Mouse (Mus musculus): Measurements from ENCODE around the gene Ubox5. TPM values are rescaled to one million over a fixed set of nuclear protein-coding genes. Genes with fewer than 3 reads are reported as not detected.
"Not testable (repeated sequence)": the region's sequence is repeated elsewhere in the genome, so short reads cannot be mapped to it uniquely, and the experiment has no call there.

The Ubox5 gene
- polyA plus RNA-seq, 1 experiment from 2014 or later = 2.6 TPM

- H3K36me3 ChIP-seq (replicated peaks; ENCODE audit: insufficient read depth, low read length) = no peaks in the 10 kb centered on the region
- H3K4me1 ChIP-seq (ENCODE audit: insufficient read depth) = peaks cover 11% of the 10 kb centered on the region; the same call in 1 of the 2 replicates
- DNase-seq (peak; percentile 73), ATAC-seq (peak; percentile 93)
- TF ChIP-seq CTCF (IDR thresholded peaks at IDR 0.05; ENCODE audit: low read depth) (no peak), EP300 (IDR thresholded peaks at IDR 0.05; ENCODE audit: low read depth) (no peak)
- peak overlapping the region; percentile 27 for H3K4me2 ChIP-seq (ENCODE audit: low read depth, low read length)
- no peak overlapping the region for H3K27ac ChIP-seq (ENCODE audit: low read depth)
- H3K4me3 ChIP-seq (ENCODE audit: low read depth, low read length) = no peak overlapping the region
- peaks cover 73% of the 10 kb centered on the region for H3K27me3 ChIP-seq (ENCODE audit: insufficient read depth, low read length)
- H3K9me3 ChIP-seq (ENCODE audit: low read length) = no peaks in the 10 kb centered on the region
- WGBS (ENCODE audit: insufficient replicate concordance) = 5% methylated on average over 12 of the region's 12 CpGs
- no peak overlapping the region for H3K9ac ChIP-seq (replicated peaks)
These were observed 52.2 kb downstream of the Ubox5 start for GRCm38 (mm10) chr2:130577632-130578031.

GRCm38 (mm10) chr2:130577021-130577420, 52.8 kb downstream of the Ubox5 start:
- H3K4me2 ChIP-seq (ENCODE audit: low read depth, low read length) = peak overlapping the region; percentile 57
- TF ChIP-seq CTCF (IDR thresholded peaks at IDR 0.05; ENCODE audit: low read depth) (no peak), EP300 (IDR thresholded peaks at IDR 0.05; ENCODE audit: low read depth) (no peak)
- peaks cover 67% of the 10 kb centered on the region for H3K27me3 ChIP-seq (ENCODE audit: insufficient read depth, low read length)
- DNase-seq (no peak), ATAC-seq (no peak)
- no peak overlapping the region for H3K27ac ChIP-seq (ENCODE audit: low read depth)
- H3K9me3 ChIP-seq (ENCODE audit: low read length) = no peaks in the 10 kb centered on the region
- H3K36me3 ChIP-seq (replicated peaks; ENCODE audit: insufficient read depth, low read length) = no peaks in the 10 kb centered on the region
- H3K4me3 ChIP-seq (ENCODE audit: low read depth, low read length) = peak overlapping the region; percentile 32
- no peak overlapping the region; the same call in 1 of the 2 replicates for H3K9ac ChIP-seq (replicated peaks)
- peaks cover 11% of the 10 kb centered on the region; the same call in 1 of the 2 replicates for H3K4me1 ChIP-seq (ENCODE audit: insufficient read depth)
- WGBS (ENCODE audit: insufficient replicate concordance) = 8% methylated on average over 9 of the region's 9 CpGs

- H3K36me3 ChIP-seq (replicated peaks; ENCODE audit: insufficient read depth, low read length); DNase-seq; H3K27ac ChIP-seq (ENCODE audit: low read depth); H3K9me3 ChIP-seq (ENCODE audit: low read length); H3K9ac ChIP-seq (replicated peaks); ATAC-seq: not testable (repeated sequence)
- peak overlapping the region; percentile 57 for H3K4me2 ChIP-seq (ENCODE audit: low read depth, low read length)
- WGBS (ENCODE audit: insufficient replicate concordance) = 6% methylated on average over 24 of the region's 32 CpGs
- peaks cover 62% of the 10 kb centered on the region for H3K27me3 ChIP-seq (ENCODE audit: insufficient read depth, low read length)
- H3K4me3 ChIP-seq (ENCODE audit: low read depth, low read length) = peak overlapping the region; percentile 32
- H3K4me1 ChIP-seq (ENCODE audit: insufficient read depth) = peaks cover 11% of the 10 kb centered on the region; the same call in 1 of the 2 replicates
These were observed 53.3 kb downstream of the Ubox5 start for GRCm38 (mm10) chr2:130576564-130576963.

GRCm38 (mm10) chr2:130575873-130576272, 54.0 kb downstream of the Ubox5 start, which contains the start of gene Oxt:
Gene Oxt, plus strand, starts transcription at chr2:130576173.
- TF ChIP-seq EP300 (IDR thresholded peaks at IDR 0.05; ENCODE audit: low read depth) = no peak
- no peak for TF ChIP-seq CTCF (IDR thresholded peaks at IDR 0.05; ENCODE audit: low read depth)

GRCm38 (mm10) chr2:130574960-130575359, 54.9 kb downstream of the Ubox5 start:
- H3K36me3 ChIP-seq (replicated peaks; ENCODE audit: insufficient read depth, low read length) = no peaks in the 10 kb centered on the region
- 74% methylated on average over 5 of the region's 5 CpGs for WGBS (ENCODE audit: insufficient replicate concordance)
- no peak overlapping the region for H3K4me3 ChIP-seq (ENCODE audit: low read depth, low read length)
- no peaks in the 10 kb centered on the region for H3K9me3 ChIP-seq (ENCODE audit: low read length)
- DNase-seq (no peak), ATAC-seq (no peak)
- H3K9ac ChIP-seq (replicated peaks) = no peak overlapping the region
- H3K27ac ChIP-seq (ENCODE audit: low read depth) = no peak overlapping the region
- peaks cover 5% of the 10 kb centered on the region; the same call in 1 of the 2 replicates for H3K4me1 ChIP-seq (ENCODE audit: insufficient read depth)
- peak; percentile 24; the same call in 1 of the 2 replicates for TF ChIP-seq CTCF (IDR thresholded peaks at IDR 0.05; ENCODE audit: low read depth)
- no peak for TF ChIP-seq EP300 (IDR thresholded peaks at IDR 0.05; ENCODE audit: low read depth)
- no peak overlapping the region for H3K4me2 ChIP-seq (ENCODE audit: low read depth, low read length)
- peaks cover 46% of the 10 kb centered on the region for H3K27me3 ChIP-seq (ENCODE audit: insufficient read depth, low read length)

More at GRCm38 (mm10) chr2:130575873-130576272, 54.0 kb downstream of the Ubox5 start, which contains the start of gene Oxt:
- Histone ChIP-seq H3K27ac (ENCODE audit: low read depth) (no peak within 1 kb of the TSS), H3K36me3 (replicated peaks; ENCODE audit: insufficient read depth, low read length) (no peaks in the 10 kb centered on the region), H3K9ac (replicated peaks) (no peak within 1 kb of the TSS; the same call in 1 of the 2 replicates), H3K4me3 (ENCODE audit: low read depth, low read length) (peak within 1 kb of the TSS; percentile 32), H3K4me2 (ENCODE audit: low read depth, low read length) (peak within 1 kb of the TSS; percentile 57), H3K27me3 (ENCODE audit: insufficient read depth, low read length) (peaks cover 55% of the 10 kb centered on the region), H3K9me3 (ENCODE audit: low read length) (no peaks in the 10 kb centered on the region), H3K4me1 (ENCODE audit: insufficient read depth) (peaks cover 11% of the 10 kb centered on the region; the same call in 1 of the 2 replicates)
- 55% methylated on average over 9 of the region's 9 CpGs for WGBS (ENCODE audit: insufficient replicate concordance)
- ATAC-seq (no peak), DNase-seq (no peak)

- H3K27me3 ChIP-seq (ENCODE audit: insufficient read depth, low read length) = no peaks in the 10 kb centered on the region
- ATAC-seq (no peak), DNase-seq (no peak)
- peaks cover under 1% of the 10 kb centered on the region; the same call in 1 of the 2 replicates for H3K4me1 ChIP-seq (ENCODE audit: insufficient read depth)
- no peak overlapping the region for H3K27ac ChIP-seq (ENCODE audit: low read depth)
- no peak overlapping the region for H3K4me3 ChIP-seq (ENCODE audit: low read depth, low read length)
- no peak for TF ChIP-seq EP300 (IDR thresholded peaks at IDR 0.05; ENCODE audit: low read depth)
- TF ChIP-seq CTCF (IDR thresholded peaks at IDR 0.05; ENCODE audit: low read depth) = no peak
- H3K4me2 ChIP-seq (ENCODE audit: low read depth, low read length) = no peak overlapping the region
- H3K9me3 ChIP-seq (ENCODE audit: low read length) = no peaks in the 10 kb centered on the region
- no peak overlapping the region for H3K9ac ChIP-seq (replicated peaks)
- peaks cover 7% of the 10 kb centered on the region for H3K36me3 ChIP-seq (replicated peaks; ENCODE audit: insufficient read depth, low read length)
These were observed 59.9 kb downstream of the Ubox5 start for GRCm38 (mm10) chr2:130569926-130570325.

Measured in liver, postnatal 0 days (tissue).